Mouse (Mus musculus) CD4-positive, CD25-positive, alpha-beta regulatory T cell, adult 4 months (primary cell): ENCODE data around the gene Smg6. TPM values are rescaled to one million over a fixed set of nuclear protein-coding genes. Genes with fewer than 3 reads are reported as not detected.

Experiments used
- ATAC-seq: one replicate; pipeline ENCODE4 v1.8.0; 2017
- polyA plus RNA-seq, 2 experiments: library from polyadenylated mRNA; unstranded; fragments of 100-300 nt; shearing (Covaris generic); gene quantifications; one replicate each; pipeline ENCODE4 v1.2.1; 2017

Gene Smg6
- polyA plus RNA-seq, 2 experiments from 2014 or later: 16.5 to 21.8 TPM

DNA sequence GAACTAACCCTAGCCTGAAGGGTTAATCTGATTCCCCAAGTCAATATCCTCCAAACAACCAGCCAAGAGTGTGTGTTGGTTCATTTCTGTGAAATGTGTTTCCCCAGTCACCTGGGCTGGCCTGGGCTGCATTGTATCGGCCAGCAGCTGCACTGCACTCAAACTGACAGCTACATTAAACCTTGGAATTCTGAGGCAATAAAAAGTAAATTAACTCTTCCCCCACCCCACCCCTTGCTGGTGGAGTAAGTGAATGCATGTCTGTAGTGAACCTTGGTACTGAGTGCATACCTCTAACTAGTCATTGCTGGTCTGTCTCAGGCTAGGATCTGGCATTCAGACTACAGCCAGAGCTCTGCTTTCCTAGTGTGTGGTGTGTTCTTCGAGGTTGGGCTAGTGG is 124.2 kb downstream of the Smg6 start:
- no peak for ATAC-seq

- ATAC-seq: no peak
Observed at GRCm38 (mm10) chr11:75051239-75051638, 125.6 kb downstream of the Smg6 start.

GRCm38 (mm10) chr11:75051712-75052550 is 126.3 kb downstream of the Smg6 start:
- ATAC-seq: no peak

DNA sequence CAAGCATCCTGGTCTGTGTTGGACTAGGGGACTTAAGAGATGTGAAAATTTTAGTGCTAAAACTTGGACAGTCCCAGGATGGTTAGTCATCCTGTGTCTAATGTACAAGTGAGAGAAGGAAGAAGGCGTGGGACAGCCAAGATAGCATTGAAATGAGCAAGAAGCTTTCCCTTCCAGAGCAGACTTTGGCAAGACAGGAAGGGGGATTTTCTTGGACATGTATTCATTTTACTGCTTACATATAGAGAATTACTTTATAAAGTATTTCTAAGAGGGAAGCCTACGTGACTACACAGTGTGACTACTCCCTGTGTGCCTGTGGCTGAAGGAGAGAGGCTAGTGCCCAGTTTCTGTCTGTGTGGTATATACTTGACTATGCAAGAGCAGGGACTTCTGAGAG is 127.4 kb downstream of the Smg6 start:
- no peak for ATAC-seq

DNA sequence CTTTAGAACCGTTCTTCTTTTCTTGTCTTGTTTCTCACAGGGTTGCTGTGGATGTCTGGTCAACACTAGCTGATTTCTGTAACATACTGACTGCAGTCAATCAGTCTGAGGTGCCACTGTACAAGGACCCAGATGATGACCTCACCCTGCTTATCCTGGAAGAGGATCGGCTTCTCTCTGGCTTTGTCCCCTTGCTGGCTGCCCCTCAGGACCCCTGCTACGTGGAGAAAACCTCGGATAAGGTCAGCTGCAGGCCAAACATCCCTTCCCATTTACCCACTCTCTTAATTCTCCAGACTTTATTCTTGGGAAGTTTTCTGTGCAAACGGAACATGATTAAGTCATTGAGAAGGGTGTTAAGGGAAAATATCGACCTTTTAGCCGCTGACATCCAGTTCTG is 128.1 kb downstream of the Smg6 start:
- ATAC-seq: no peak

DNA sequence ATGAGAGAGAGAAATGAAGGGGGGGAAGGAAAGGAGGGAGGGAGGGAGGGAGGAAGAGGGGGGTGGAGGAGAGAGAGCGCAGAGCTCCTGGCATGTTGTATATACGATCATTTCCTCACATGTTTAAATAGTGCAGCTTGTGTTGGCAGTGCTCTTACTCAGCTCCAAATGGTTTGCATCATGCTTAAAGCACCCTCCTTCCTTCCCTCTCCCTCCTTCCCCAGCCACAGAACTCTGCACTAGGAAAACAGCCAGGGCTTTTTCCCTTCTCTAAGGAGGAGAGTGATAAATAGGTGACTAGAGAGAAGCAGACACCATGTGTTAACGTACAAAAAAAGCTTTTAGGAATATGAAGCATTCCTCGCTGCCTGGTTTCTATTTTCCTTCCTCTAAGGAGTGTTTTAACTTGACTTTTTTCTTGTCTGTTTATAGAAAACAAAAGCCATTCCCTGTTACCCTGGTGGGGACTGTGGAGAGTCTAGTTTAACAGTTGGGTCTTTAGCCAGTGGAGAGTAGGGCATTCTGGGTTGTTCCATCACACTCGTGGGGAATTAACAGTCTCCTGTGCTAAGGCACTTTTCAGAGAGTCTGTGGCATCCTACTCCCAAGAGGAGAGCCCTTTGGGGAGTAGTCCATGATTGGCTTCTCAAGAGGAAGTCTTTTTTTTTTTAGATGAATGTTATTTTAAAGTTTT is 128.7 kb downstream of the Smg6 start:
- no peak for ATAC-seq

DNA sequence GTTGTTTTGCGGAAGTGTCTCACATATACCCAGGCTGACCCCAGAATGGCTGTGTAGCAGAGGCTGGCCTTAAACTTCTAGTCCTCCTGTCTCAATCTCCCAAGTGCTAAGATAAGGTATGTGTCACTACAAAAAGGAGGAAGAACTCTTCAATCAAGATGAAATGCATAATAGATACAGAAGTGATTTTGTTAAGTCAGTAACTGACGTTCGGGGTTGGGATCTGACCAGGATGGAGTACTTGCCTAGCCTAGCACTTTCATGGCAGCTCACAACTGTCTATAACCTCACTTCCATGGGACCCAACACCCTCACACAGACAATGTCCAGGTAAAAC is 129.2 kb downstream of the Smg6 start:
- no peak for ATAC-seq

DNA sequence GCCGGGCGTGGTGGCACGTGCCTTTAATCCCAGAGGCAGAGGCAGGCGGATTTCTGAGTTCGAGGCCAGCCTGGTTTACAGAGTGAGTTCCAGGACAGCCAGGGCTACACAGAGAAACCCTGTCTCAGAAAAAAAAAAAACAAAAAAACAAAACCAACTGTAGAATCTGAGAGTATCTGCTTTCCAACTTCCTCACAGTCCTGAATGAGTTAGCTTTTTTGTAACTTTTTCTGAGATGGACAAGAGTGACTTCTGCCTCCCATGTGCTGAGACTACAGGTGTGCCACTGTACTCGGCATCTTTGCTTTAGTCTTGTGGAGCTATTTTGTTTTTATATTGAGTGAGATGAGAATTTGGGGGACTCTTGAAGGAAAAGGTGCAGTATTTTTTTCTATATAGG is 137.0 kb downstream of the Smg6 start:
- ATAC-seq: no peak

DNA sequence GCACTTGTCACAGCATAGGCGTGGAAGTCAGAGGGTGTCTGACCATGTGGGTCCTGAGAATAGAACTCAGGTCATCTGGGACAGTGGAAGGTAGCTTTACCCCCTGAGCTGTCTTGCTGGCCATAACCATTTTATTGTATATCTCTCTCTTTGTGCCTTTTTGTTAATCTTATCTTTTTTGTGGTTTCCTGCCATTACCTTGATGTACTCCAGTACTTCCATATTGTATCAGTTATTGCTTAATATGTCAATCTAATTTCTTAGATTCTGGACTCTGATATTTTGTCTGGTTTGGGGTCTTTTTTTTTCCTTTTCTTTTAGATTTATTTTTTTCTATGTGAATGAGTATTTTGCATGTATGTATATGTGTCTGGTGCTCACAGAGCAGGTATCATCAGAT is 138.6 kb downstream of the Smg6 start:
- no peak for ATAC-seq

DNA sequence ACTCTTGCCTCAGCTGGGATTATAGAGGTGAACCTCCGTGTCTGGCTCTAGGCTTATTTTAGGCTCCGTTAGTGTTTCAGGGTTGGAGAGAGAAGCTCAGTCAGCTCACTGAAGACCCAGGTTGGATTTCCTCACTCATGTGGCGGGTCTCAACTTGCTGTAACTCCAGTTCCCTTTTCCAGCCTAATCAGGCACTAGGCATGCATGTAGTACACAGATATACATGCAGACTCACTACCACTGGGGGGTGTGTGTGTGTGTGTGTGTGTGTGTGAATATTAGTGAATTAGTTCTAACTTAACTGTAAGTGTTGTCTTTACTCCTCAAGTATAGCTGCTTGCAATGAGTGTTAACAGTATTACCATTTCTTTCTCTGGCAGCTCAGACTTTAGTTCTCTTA is 145.7 kb downstream of the Smg6 start:
- no peak for ATAC-seq

GRCm38 (mm10) chr11:75072932-75073625 is 147.5 kb downstream of the Smg6 start:
- ATAC-seq: no peak

GRCm38 (mm10) chr11:75073696-75074095 is 148.1 kb downstream of the Smg6 start:
- ATAC-seq: no peak

DNA sequence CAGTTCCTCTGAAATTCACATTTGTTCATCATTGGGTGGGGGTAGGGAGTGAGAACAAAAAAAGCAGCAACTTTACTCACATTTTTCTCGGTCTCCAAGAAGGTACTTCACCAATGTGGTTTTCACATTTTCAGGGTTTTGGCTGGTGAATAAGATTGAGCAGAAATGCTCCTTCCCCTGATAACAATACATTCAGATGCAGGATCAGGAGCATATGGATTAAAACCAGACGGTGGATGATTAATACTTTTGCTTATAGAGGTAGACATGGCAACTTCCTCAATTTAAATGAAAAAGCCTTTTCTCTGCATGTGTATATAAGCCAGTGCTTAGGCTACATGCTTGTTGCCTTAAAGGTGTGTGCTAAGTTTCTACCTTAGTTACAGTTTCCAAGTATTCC is 148.9 kb downstream of the Smg6 start:
- no peak for ATAC-seq

DNA sequence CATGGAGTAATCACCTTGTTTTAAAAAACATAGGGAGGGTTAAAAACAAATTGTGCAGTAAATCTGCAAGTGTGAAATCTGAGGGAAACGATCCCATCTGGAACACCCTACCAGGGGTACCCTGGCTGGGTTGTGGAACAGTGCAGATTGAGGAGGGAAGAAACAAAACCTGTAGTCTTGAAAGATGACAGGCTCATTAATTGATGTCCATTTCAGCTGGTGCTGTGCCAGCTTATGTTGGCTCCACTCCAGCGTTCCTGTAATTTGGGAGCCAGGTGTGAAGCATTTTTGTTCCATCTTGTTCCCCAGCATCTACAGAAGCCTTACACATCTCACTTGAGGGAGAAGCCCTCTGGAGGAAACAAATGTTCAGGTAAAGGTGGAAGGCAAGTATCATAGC is 153.0 kb downstream of the Smg6 start:
- ATAC-seq: no peak

GRCm38 (mm10) chr11:75083031-75083430 is 157.4 kb downstream of the Smg6 start:
- ATAC-seq: no peak

DNA sequence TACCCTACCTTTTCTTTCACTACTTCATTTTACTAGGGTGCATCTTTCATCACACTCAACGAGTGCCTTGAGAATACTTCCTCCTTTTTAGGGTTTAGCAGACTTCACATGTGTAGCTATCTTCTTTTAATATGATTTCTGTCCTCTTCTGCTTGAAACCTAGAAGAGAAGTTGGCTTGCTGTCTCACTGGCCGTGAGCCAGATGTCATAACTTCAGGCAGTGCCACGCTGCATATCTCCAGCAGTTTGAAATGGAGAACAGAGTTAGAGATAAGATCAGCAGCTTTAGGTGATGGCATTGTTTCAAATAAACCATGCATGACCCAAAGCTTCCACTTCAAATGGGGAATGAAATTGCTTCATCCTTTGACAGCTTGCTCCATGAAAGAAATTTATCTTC is 166.5 kb downstream of the Smg6 start:
- ATAC-seq: no peak

DNA sequence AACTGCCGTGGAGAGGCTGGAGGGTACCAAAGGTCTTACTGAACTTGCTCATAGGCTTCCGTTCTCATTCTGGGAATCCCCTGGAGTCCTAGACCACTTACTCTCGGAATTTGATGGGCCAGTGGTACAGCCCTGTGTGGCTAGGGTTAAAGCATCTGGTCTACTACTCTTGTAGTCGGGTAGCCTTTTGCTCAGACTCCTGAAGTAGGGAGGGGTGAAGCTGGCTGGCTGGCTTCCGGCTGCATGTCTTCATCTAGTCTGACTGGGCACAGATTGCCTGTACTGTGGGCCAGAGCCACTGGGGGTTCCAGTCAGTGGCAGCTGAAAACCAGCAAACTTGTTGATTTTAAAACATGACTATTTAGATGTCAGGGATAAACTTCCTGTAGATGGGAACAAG is 167.0 kb downstream of the Smg6 start:
- ATAC-seq: no peak

GRCm38 (mm10) chr11:75094759-75095158 is 169.1 kb downstream of the Smg6 start:
- ATAC-seq: no peak

GRCm38 (mm10) chr11:75102763-75103339 is 177.2 kb downstream of the Smg6 start:
- no peak for ATAC-seq

DNA sequence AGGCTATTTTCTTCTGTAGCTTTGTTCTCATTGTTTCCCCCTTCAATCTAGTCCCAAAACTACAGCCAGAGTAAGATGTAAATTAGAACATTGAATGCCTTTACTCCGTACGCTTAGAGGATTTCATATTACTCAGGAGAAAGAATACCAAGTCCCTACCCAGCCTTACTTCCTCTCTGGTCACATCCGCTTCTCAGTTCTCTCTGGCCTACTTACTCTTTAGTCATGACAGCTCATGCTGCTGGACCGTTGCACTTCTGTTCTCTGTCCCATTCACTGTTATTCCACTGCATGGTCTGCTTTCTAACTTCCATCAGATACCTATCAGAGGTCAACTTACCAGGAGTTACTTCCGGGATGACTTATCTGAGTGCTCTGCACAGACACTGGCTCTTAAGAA is 181.0 kb downstream of the Smg6 start:
- no peak for ATAC-seq

DNA sequence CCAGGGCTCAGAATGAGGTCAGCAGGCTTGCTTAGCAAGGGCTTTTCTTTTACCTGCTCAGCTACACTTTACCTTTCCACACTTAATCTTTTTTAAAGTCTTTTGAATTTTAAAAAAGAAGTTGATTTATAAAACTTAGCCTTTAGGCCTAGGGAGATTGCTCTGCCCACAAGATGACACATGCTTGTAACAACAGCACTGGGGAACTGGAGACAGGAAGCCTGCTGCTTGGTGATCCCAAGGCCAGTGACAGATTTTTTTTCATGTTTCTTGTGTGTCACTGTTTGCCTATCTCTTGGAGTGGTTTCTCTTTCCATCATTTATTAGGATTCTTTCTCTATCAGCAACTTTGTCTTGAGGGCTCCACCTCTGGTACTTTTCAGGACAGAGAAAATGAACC is 183.3 kb downstream of the Smg6 start:
- no peak for ATAC-seq

DNA sequence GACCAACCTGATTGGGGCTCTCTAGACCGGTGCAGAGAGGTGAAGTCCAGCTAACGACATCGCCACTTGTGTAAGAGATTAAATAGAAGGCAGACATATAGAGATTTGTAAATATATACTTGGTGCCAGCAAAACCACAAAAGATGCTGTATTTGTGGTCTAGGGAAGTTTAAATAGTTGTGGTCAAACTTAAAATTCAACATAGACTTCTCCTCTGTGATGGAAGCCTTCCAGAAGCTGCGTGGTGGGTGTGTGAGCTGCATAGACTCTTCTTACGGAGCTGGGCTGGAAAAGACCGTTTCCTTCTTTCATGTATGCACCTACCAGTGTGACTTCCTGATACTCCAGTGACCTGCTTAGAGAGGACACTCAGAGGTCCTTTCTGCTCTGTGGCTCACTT is 190.8 kb downstream of the Smg6 start:
- no peak for ATAC-seq

DNA sequence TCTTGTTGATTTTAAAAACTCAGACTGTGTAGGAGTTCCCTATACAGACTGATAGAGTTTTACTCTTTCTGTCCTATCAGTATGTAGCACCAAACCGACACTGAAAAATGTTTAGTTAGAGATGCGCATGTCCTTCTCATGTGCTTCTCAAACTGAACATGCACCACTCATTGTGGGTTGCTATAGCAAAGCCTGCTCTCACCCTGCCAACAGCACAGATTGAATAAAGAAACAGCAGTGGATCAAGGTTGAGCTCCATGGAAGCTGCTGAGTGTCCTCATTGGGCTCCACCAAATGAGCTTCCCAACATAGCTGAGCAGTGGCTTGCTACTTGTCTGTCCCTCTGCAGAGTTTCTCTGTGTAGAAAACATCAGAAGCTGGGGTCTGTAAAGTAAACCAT is 192.5 kb downstream of the Smg6 start:
- no peak for ATAC-seq

- no peak for ATAC-seq
Observed at GRCm38 (mm10) chr11:75119298-75119697, 193.7 kb downstream of the Smg6 start.
